Mouse (Mus musculus) heart, embryonic 12.5 days (tissue): Measurements from ENCODE around the gene Wdr4. TPM values are rescaled to one million over a fixed set of nuclear protein-coding genes. Genes with fewer than 3 reads are reported as not detected.

Experiments used
- ATAC-seq: fragments of 200-750 bp; cut with Nextera tagmentation; 2 replicates; pipeline ENCODE4 v1.8.0; 2017; ENCODE audit warnings: moderate TSS enrichment, moderate library complexity; ENCODE audit not compliant: insufficient number of reproducible peaks, low FRiP score
- H3K27ac ChIP-seq: fragments of 300-500 bp; sonication (generic); 2 replicates; pipeline ENCODE4 v1.5.1; 2016; ENCODE audit warnings: mild to moderate bottlenecking, moderate library complexity; ENCODE audit not compliant: poor library complexity, severe bottlenecking
- H3K27me3 ChIP-seq: fragments of 300-500 bp; sonication (generic); replicated peaks from 2 replicates; pipeline ENCODE4 v1.6.1; 2016; ENCODE audit warnings: mild to moderate bottlenecking, moderate library complexity
- H3K36me3 ChIP-seq: fragments of 300-500 bp; sonication (generic); 2 replicates; pipeline ENCODE4 v1.6.1; 2016; ENCODE audit warnings: mild to moderate bottlenecking, moderate library complexity
- H3K4me1 ChIP-seq: fragments of 300-500 bp; sonication (generic); replicated peaks from 2 replicates; pipeline ENCODE4 v1.6.1; 2016; ENCODE audit warnings: mild to moderate bottlenecking
- H3K4me2 ChIP-seq: fragments of 300-500 bp; sonication (generic); 2 replicates; pipeline ENCODE4 v1.6.1; 2016; ENCODE audit warnings: mild to moderate bottlenecking, moderate library complexity
- H3K4me3 ChIP-seq: fragments of 300-500 bp; sonication (generic); 2 replicates; pipeline ENCODE4 v1.5.1; 2016; ENCODE audit warnings: mild to moderate bottlenecking
- H3K9ac ChIP-seq: fragments of 300-500 bp; sonication (generic); 2 replicates; pipeline ENCODE4 v1.6.1; 2016; ENCODE audit warnings: mild to moderate bottlenecking, moderate library complexity
- H3K9me3 ChIP-seq: fragments of 300-500 bp; sonication (generic); replicated peaks from 2 replicates; pipeline ENCODE4 v1.6.1; 2016; ENCODE audit warnings: mild to moderate bottlenecking, moderate library complexity
- WGBS: fragments of 180-500 bp; shearing (Covaris S2); methylation state at CpG from one replicate; pipeline ENCODE4 v1.1.7; 2016; 5-methylcytosine and 5-hydroxymethylcytosine counted together
- polyA plus RNA-seq: library from polyadenylated mRNA; unstranded; fragments of >200 nt; fragmentation: Nextera tagmentation; extraction: Ambion mirVana; gene quantifications from 2 replicates; pipeline ENCODE4 v1.2.1, GENCODE M21; 2016

Gene Wdr4
- polyA plus RNA-seq, 1 experiment from 2014 or later, result 22.6 TPM

GRCm38 (mm10) chr17:31491355-31491754 lies 28.4 kb downstream of the Wdr4 start:
- Histone ChIP-seq H3K4me2 (no peak overlapping the region), H3K27ac (no peak overlapping the region), H3K9me3 (no peaks in the 10 kb centered on the region), H3K9ac (no peak overlapping the region), H3K36me3 (peaks cover 16% of the 10 kb centered on the region), H3K27me3 (no peaks in the 10 kb centered on the region), H3K4me3 (no peak overlapping the region), H3K4me1 (no peaks in the 10 kb centered on the region)
- no peak for ATAC-seq

GRCm38 (mm10) chr17:31487433-31488060 lies 32.2 kb downstream of the Wdr4 start:
- Histone ChIP-seq H3K9ac (no peak overlapping the region), H3K4me3 (no peak overlapping the region), H3K36me3 (no peaks in the 10 kb centered on the region), H3K27ac (no peak overlapping the region), H3K27me3 (no peaks in the 10 kb centered on the region), H3K9me3 (no peaks in the 10 kb centered on the region), H3K4me1 (no peaks in the 10 kb centered on the region), H3K4me2 (no peak overlapping the region)
- ATAC-seq, result no peak
- WGBS, result 55% methylated on average over 6 of the region's 6 CpGs

- Histone ChIP-seq H3K4me1 (no peaks in the 10 kb centered on the region), H3K4me2 (no peak overlapping the region), H3K9ac (no peak overlapping the region), H3K4me3 (no peak overlapping the region), H3K36me3 (no peaks in the 10 kb centered on the region), H3K27me3 (no peaks in the 10 kb centered on the region), H3K9me3 (no peaks in the 10 kb centered on the region), H3K27ac (no peak overlapping the region)
- 83% methylated on average over 10 of the region's 10 CpGs for WGBS
- ATAC-seq, result no peak
Observed at GRCm38 (mm10) chr17:31486616-31487198, 33.1 kb downstream of the Wdr4 start.

GRCm38 (mm10) chr17:31479108-31479844 lies 40.5 kb downstream of the Wdr4 start:
- Histone ChIP-seq H3K9ac (no peak overlapping the region), H3K4me3 (no peak overlapping the region), H3K27me3 (no peaks in the 10 kb centered on the region), H3K4me2 (no peak overlapping the region), H3K36me3 (peaks cover 3% of the 10 kb centered on the region), H3K9me3 (no peaks in the 10 kb centered on the region), H3K4me1 (no peaks in the 10 kb centered on the region; the same call in 1 of the 2 replicates), H3K27ac (no peak overlapping the region)
- ATAC-seq, result no peak; the same call in 1 of the 2 replicates
- WGBS, result 49% methylated on average over 11 of the region's 11 CpGs

- ATAC-seq, result no peak
- Histone ChIP-seq H3K4me2 (no peak overlapping the region), H3K36me3 (peaks cover 3% of the 10 kb centered on the region), H3K27ac (no peak overlapping the region), H3K27me3 (no peaks in the 10 kb centered on the region), H3K4me3 (no peak overlapping the region), H3K4me1 (no peaks in the 10 kb centered on the region; the same call in 1 of the 2 replicates), H3K9me3 (no peaks in the 10 kb centered on the region), H3K9ac (no peak overlapping the region)
- WGBS, result 76% methylated on average over 7 of the region's 7 CpGs
Observed at GRCm38 (mm10) chr17:31478606-31479005, 41.2 kb downstream of the Wdr4 start.

GRCm38 (mm10) chr17:31474388-31474787 lies 45.4 kb downstream of the Wdr4 start:
- Histone ChIP-seq H3K36me3 (peaks cover 3% of the 10 kb centered on the region), H3K4me2 (no peak overlapping the region), H3K27me3 (no peaks in the 10 kb centered on the region), H3K9ac (no peak overlapping the region), H3K27ac (no peak overlapping the region), H3K9me3 (no peaks in the 10 kb centered on the region), H3K4me1 (peaks cover 4% of the 10 kb centered on the region), H3K4me3 (no peak overlapping the region)
- 74% methylated on average over 6 of the region's 6 CpGs for WGBS
- ATAC-seq, result no peak

- peaks cover 3% of the 10 kb centered on the region for H3K36me3 ChIP-seq
- no peaks in the 10 kb centered on the region for H3K9me3 ChIP-seq
- no peak overlapping the region for H3K27ac ChIP-seq
- 84% methylated on average over 5 of the region's 5 CpGs for WGBS
- peaks cover 4% of the 10 kb centered on the region; the same call in 1 of the 2 replicates for H3K4me1 ChIP-seq
- H3K4me3 ChIP-seq, result no peak overlapping the region
- H3K4me2 ChIP-seq, result no peak overlapping the region
- H3K27me3 ChIP-seq, result no peaks in the 10 kb centered on the region
- no peak for ATAC-seq
- no peak overlapping the region for H3K9ac ChIP-seq
Observed at GRCm38 (mm10) chr17:31470766-31471418, 48.9 kb downstream of the Wdr4 start.

- no peak overlapping the region for H3K4me2 ChIP-seq
- H3K4me1 ChIP-seq, result peaks cover 4% of the 10 kb centered on the region; the same call in 1 of the 2 replicates
- H3K4me3 ChIP-seq, result no peak overlapping the region
- H3K27me3 ChIP-seq, result no peaks in the 10 kb centered on the region
- 62% methylated on average over 5 of the region's 5 CpGs for WGBS
- H3K9ac ChIP-seq, result no peak overlapping the region
- no peak for ATAC-seq
- no peaks in the 10 kb centered on the region for H3K36me3 ChIP-seq
- H3K27ac ChIP-seq, result no peak overlapping the region
- no peaks in the 10 kb centered on the region for H3K9me3 ChIP-seq
Observed at GRCm38 (mm10) chr17:31468496-31468895, 51.3 kb downstream of the Wdr4 start.

- H3K4me3 ChIP-seq, result no peak overlapping the region
- no peak overlapping the region for H3K9ac ChIP-seq
- H3K27me3 ChIP-seq, result no peaks in the 10 kb centered on the region
- no peak overlapping the region for H3K4me2 ChIP-seq
- H3K36me3 ChIP-seq, result no peaks in the 10 kb centered on the region
- H3K27ac ChIP-seq, result no peak overlapping the region
- no peaks in the 10 kb centered on the region for H3K9me3 ChIP-seq
- 85% methylated on average over 3 of the region's 3 CpGs for WGBS
- no peaks in the 10 kb centered on the region for H3K4me1 ChIP-seq
- ATAC-seq, result no peak
Observed at GRCm38 (mm10) chr17:31466854-31467253, 52.9 kb downstream of the Wdr4 start.

- no peak for ATAC-seq
- Histone ChIP-seq H3K27me3 (no peaks in the 10 kb centered on the region; the same call in 1 of the 2 replicates), H3K4me1 (no peaks in the 10 kb centered on the region), H3K4me3 (no peak overlapping the region), H3K9ac (no peak overlapping the region), H3K36me3 (no peaks in the 10 kb centered on the region), H3K27ac (no peak overlapping the region), H3K4me2 (no peak overlapping the region), H3K9me3 (no peaks in the 10 kb centered on the region)
- 65% methylated on average over 2 of the region's 2 CpGs for WGBS
Observed at GRCm38 (mm10) chr17:31462506-31462905, 57.3 kb downstream of the Wdr4 start.

GRCm38 (mm10) chr17:31460416-31460815 lies 59.4 kb downstream of the Wdr4 start:
- ATAC-seq, result no peak
- Histone ChIP-seq H3K36me3 (no peaks in the 10 kb centered on the region), H3K4me3 (no peak overlapping the region), H3K9ac (no peak overlapping the region), H3K4me2 (no peak overlapping the region), H3K4me1 (peaks cover 9% of the 10 kb centered on the region), H3K27ac (no peak overlapping the region), H3K9me3 (no peaks in the 10 kb centered on the region), H3K27me3 (no peaks in the 10 kb centered on the region; the same call in 1 of the 2 replicates)
- WGBS, result 63% methylated on average over 4 of the region's 4 CpGs
